Mouse (Mus musculus) CH12.LX (cell line): Measurements from ENCODE around the gene Gimap3. TPM values are rescaled to one million over a fixed set of nuclear protein-coding genes. Genes with fewer than 3 reads are reported as not detected.

Experiments used
- DNase-seq: peaks from one replicate; pipeline ENCODE4 v3.0.0-alpha.2; 2013; ENCODE audit errors: extremely low read depth
- H3K27ac ChIP-seq: 2 replicates; pipeline ENCODE4 v1.5.1; 2012; ENCODE audit warnings: low read depth, mild to moderate bottlenecking, control low read depth, moderate library complexity; ENCODE audit not compliant: insufficient read depth
- H3K27me3 ChIP-seq: replicated peaks from 2 replicates; pipeline ENCODE3; 2012; ENCODE audit warnings: inconsistent platforms
- H3K36me3 ChIP-seq, 2 experiments: replicated peaks in 1 of 2; 2 replicates each; pipeline versions ENCODE3 to v1.6.1; 2012; ENCODE audit warnings: inconsistent platforms in 1 of 2, low read length in 1 of 2, mild to moderate bottlenecking in 1 of 2, mixed read lengths in 1 of 2, moderate library complexity in 1 of 2; ENCODE audit not compliant: control insufficient read depth in 1 of 2, insufficient read depth in 1 of 2
- H3K4me1 ChIP-seq, 2 experiments: 2 replicates each; pipeline ENCODE4 v1.6.1; 2012; ENCODE audit warnings: inconsistent platforms in 1 of 2, moderate library complexity in 1 of 2; ENCODE audit not compliant: insufficient read depth in 2 of 2, control insufficient read depth in 1 of 2
- H3K4me2 ChIP-seq: 2 replicates; pipeline ENCODE4 v1.6.1; 2012; ENCODE audit warnings: low read depth, mild to moderate bottlenecking, control low read depth; ENCODE audit not compliant: poor library complexity, insufficient read depth, severe bottlenecking
- H3K4me3 ChIP-seq, 3 experiments: fragments of 150-350 bp in 1 of 3; sonication (generic) in 1 of 3; replicated peaks in 1 of 3; 2 replicates each; pipeline versions ENCODE3 to v1.5.1; 2011 to 2012; ENCODE audit warnings: low read depth in 2 of 3, low read length in 2 of 3, mild to moderate bottlenecking in 2 of 3, moderate library complexity in 2 of 3, control low read depth in 1 of 3, improper control_type of control experiment in 1 of 3, inconsistent platforms in 1 of 3, mixed read lengths in 1 of 3; ENCODE audit not compliant: poor library complexity in 1 of 3
- H3K79me2 ChIP-seq: replicated peaks from 2 replicates; pipeline ENCODE4 v1.6.1; 2012; ENCODE audit warnings: mild to moderate bottlenecking, moderate library complexity; ENCODE audit not compliant: control insufficient read depth, poor library complexity, insufficient read depth, severe bottlenecking; ENCODE audit errors: extremely low read depth
- H3K9ac ChIP-seq: 2 replicates; pipeline ENCODE4 v1.6.1; 2012; ENCODE audit warnings: low read depth, mild to moderate bottlenecking, control low read depth, moderate library complexity; ENCODE audit not compliant: insufficient read depth
- H3K9me3 ChIP-seq: replicated peaks from 2 replicates; pipeline ENCODE3; 2012; ENCODE audit warnings: low read length, inconsistent platforms, mixed read lengths
- BHLHE40 ChIP-seq: IDR thresholded peaks from 2 replicates; pipeline ENCODE4 v1.6.1; 2011; ENCODE audit warnings: mild to moderate bottlenecking, low read depth, low read length, improper control_type of control experiment
- CTCF ChIP-seq, 2 experiments: IDR thresholded peaks in 1 of 2; conservative IDR thresholded peaks in 1 of 2; 2 replicates each; pipeline ENCODE4 v1.5.1; 2011 to 2012; ENCODE audit warnings: low read depth in 2 of 2, low read length in 2 of 2, improper control_type of control experiment in 1 of 2, inconsistent platforms in 1 of 2, mild to moderate bottlenecking in 1 of 2, moderate library complexity in 1 of 2
- EP300 ChIP-seq: IDR thresholded peaks from 2 replicates; pipeline ENCODE4 v1.6.1; 2011; ENCODE audit warnings: low read length, improper control_type of control experiment
- IRF4 ChIP-seq: IDR thresholded peaks from 2 replicates; pipeline ENCODE4 v1.6.1; 2014; ENCODE audit warnings: low read depth, mild to moderate bottlenecking, inconsistent platforms, low read length, improper control_type of control experiment
- JUND ChIP-seq: conservative IDR thresholded peaks from 2 replicates; pipeline ENCODE4 v1.6.1; 2011; ENCODE audit warnings: low read depth, low read length, improper control_type of control experiment
- KAT2A ChIP-seq: IDR thresholded peaks from 2 replicates; pipeline ENCODE4 v1.6.1; 2012; ENCODE audit warnings: low read length, improper control_type of control experiment, inconsistent platforms; ENCODE audit not compliant: insufficient replicate concordance
- MAX ChIP-seq: IDR thresholded peaks from 2 replicates; pipeline ENCODE4 v1.6.1; 2011; ENCODE audit warnings: low read length, improper control_type of control experiment
- MEF2A ChIP-seq: IDR thresholded peaks from 2 replicates; pipeline ENCODE4 v1.6.1; 2014; ENCODE audit warnings: low read depth, mild to moderate bottlenecking, inconsistent platforms, low read length, improper control_type of control experiment, borderline replicate concordance
- MXI1 ChIP-seq: IDR thresholded peaks from 2 replicates; pipeline ENCODE4 v1.6.1; 2011; ENCODE audit warnings: mild to moderate bottlenecking, low read depth, low read length, improper control_type of control experiment
- MYC ChIP-seq: IDR thresholded peaks from 2 replicates; pipeline ENCODE4 v1.6.1; 2011; ENCODE audit warnings: low read depth, mild to moderate bottlenecking, improper control_type of control experiment, low read length
- POLR2A ChIP-seq: IDR thresholded peaks from 2 replicates; pipeline ENCODE4 v1.6.1; 2011; ENCODE audit warnings: low read depth, mild to moderate bottlenecking, improper control_type of control experiment, low read length
- RCOR1 ChIP-seq: conservative IDR thresholded peaks from 2 replicates; pipeline ENCODE4 v1.6.1; 2012; ENCODE audit warnings: low read depth, mild to moderate bottlenecking, inconsistent platforms, low read length, improper control_type of control experiment
- SIN3A ChIP-seq: IDR thresholded peaks from 2 replicates; pipeline ENCODE4 v1.6.1; 2012; ENCODE audit warnings: low read length, improper control_type of control experiment, inconsistent platforms
- TCF12 ChIP-seq: IDR thresholded peaks from 2 replicates; pipeline ENCODE4 v1.6.1; 2014; ENCODE audit warnings: low read depth, mild to moderate bottlenecking, inconsistent platforms, low read length, improper control_type of control experiment
- USF2 ChIP-seq: conservative IDR thresholded peaks from 2 replicates; pipeline ENCODE4 v1.6.1; 2011; ENCODE audit warnings: low read depth, low read length, improper control_type of control experiment
- dilution Hi-C: fragments of 300-500 bp; cut with MboI; formaldehyde crosslinking; loops from 2 replicates; pipeline ENCODE4 v1.14.3; 2020; ENCODE audit warnings: low sequenced_read_pairs; ENCODE audit not compliant: extremely low pct_unique_long_range_greater_than_20kb, extremely low pct_ligation_motif_present
- in situ Hi-C: fragments of 300-500 bp; cut with MboI; formaldehyde crosslinking; loops from 3 replicates; pipeline ENCODE4 v1.14.3; 2019; ENCODE audit warnings: low sequenced_read_pairs, low pct_ligation_motif_present, low pct_unique_long_range_greater_than_20kb, mixed read lengths
- polyA plus RNA-seq: library from polyadenylated mRNA; unstranded; fragments of >175 nt; gene quantifications from 2 replicates; pipeline ENCODE4 v1.2.1, GENCODE M21; 2012; ENCODE audit warnings: low read depth; ENCODE audit not compliant: insufficient read length
- total RNA-seq, 2 experiments: library from RNA; depleted of rRNA; stranded (reverse); fragments of 300-350 nt in 1 of 2; fragments of >200 nt in 1 of 2; gene quantifications; 2 replicates each; pipeline ENCODE4 v1.2.3; 2012 to 2014

Gimap3 gene
- total and polyA plus RNA-seq, 3 experiments: 10.8 to 28.2 (median 17.7) TPM

GRCm38 (mm10) chr6:48804346-48804745 is 33.7 kb upstream of the Gimap3 start:
- TF ChIP-seq USF2: no peak
- peaks cover 0 to 12% of the 10 kb centered on the region in 2 experiments; a peak in 1 of 4 replicates for H3K4me1 ChIP-seq
- no peak overlapping the region for H3K9ac ChIP-seq
- H3K27me3 ChIP-seq: no peaks in the 10 kb centered on the region
- DNase-seq: no peak
- no peak overlapping the region for H3K4me2 ChIP-seq
- in situ Hi-C loops (no loop called here), dilution Hi-C loops (no loop called here)
- no peaks in the 10 kb centered on the region for H3K79me2 ChIP-seq
- no peak overlapping the region for H3K27ac ChIP-seq
- H3K4me3 ChIP-seq: no peak overlapping the region
- peaks cover 7% of the 10 kb centered on the region for H3K9me3 ChIP-seq
- H3K36me3 ChIP-seq: no peaks in the 10 kb centered on the region

DNA sequence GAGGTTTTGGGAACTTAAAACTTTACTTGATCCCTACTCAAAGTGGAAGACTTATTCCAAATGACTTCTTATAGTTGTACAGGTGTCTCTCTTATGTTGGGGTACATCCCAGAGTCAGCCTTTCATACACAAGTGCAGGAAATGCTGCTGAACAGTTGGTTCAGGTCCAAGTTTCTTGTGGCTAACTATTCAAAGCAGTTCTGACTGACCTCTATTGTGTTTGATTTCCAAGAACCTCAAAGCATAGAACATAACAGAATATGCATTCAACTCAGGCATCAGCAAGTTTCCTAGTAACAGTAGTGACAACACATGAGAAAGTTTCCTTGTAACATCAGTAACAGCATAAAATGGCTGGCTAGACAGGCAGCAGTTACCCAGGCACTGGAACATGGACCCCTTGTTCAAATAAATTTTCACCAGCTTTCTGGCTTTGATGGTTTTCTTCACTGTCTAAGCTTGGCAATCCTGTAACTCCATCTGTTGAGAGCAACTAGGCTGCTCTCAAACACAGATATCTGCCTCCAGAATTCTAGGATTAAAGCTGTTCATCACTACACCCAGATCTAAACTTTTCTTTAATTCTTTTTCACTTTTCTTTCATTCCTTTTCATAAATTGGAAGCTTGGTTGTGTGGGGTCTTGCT is 32.9 kb upstream of the Gimap3 start:
- H3K27ac ChIP-seq: no peak overlapping the region
- TF ChIP-seq IRF4: no peak
- no peak for TF ChIP-seq TCF12
- TF ChIP-seq MXI1: no peak
- no peak for TF ChIP-seq POLR2A
- TF ChIP-seq KAT2A: no peak
- TF ChIP-seq CTCF (conservative IDR thresholded peaks at IDR 0.05 in 1 of 2, IDR thresholded peaks at IDR 0.05 in 1 of 2; ENCODE audit: low read depth in 2 of 2, low read length in 2 of 2): no peak
- TF ChIP-seq SIN3A: no peak
- TF ChIP-seq RCOR1: no peak
- TF ChIP-seq JUND: no peak
- H3K36me3 ChIP-seq: no peaks in the 10 kb centered on the region
- in situ Hi-C loops (no loop called here), dilution Hi-C loops (no loop called here)
- peaks cover 7% of the 10 kb centered on the region for H3K9me3 ChIP-seq
- H3K79me2 ChIP-seq: no peaks in the 10 kb centered on the region
- no peak overlapping the region for H3K4me3 ChIP-seq
- no peaks in the 10 kb centered on the region for H3K27me3 ChIP-seq
- no peak overlapping the region for H3K9ac ChIP-seq
- no peak overlapping the region for H3K4me2 ChIP-seq
- DNase-seq: no peak
- H3K4me1 ChIP-seq: peaks cover 0 to 12% of the 10 kb centered on the region in 2 experiments; a peak in 1 of 4 replicates

DNA sequence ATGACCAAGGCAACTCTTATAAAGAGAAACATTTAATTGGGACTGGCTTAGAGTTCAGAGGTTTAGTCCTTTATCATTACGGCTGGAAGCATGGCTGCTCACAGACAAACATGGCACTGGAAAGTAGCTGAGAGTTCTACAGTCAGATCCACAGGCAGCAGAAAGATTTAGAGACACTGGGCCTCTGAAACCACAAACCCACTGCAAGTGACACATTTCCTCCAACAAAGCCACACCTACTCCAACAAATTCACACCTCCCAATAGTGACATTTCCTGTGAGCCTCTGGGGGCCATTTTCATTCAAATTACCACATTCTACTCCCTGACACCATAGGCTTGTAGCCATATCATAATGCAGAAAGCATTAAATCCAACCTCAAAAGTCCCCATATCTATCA is 31.2 kb upstream of the Gimap3 start:
- Histone ChIP-seq H3K79me2 (no peaks in the 10 kb centered on the region), H3K4me2 (0 out of 2 replicates have a peak overlapping the region, but pooled peaks have one; percentile 36), H3K27me3 (no peaks in the 10 kb centered on the region), H3K4me3 (no peak overlapping the region), H3K27ac (no peak overlapping the region), H3K4me1 (peaks cover 0 to 12% of the 10 kb centered on the region in 2 experiments; a peak in 1 of 4 replicates), H3K9ac (no peak overlapping the region), H3K9me3 (peaks cover 7% of the 10 kb centered on the region), H3K36me3 (no peaks in the 10 kb centered on the region)
- TF ChIP-seq MAX: 0 out of 2 replicates have a peak, but pooled peaks have one; percentile 38
- peak; percentile 36; the same call in 1 of the 2 replicates for TF ChIP-seq SIN3A
- peak; percentile 55 for TF ChIP-seq EP300
- TF ChIP-seq JUND: no peak
- TF ChIP-seq MYC: 0 out of 2 replicates have a peak, but pooled peaks have one; percentile 48
- TF ChIP-seq BHLHE40: 0 out of 2 replicates have a peak, but pooled peaks have one; percentile 25
- TF ChIP-seq MEF2A: no peak
- in situ Hi-C loops: no loop called here
- DNase-seq: peak; percentile 83
- dilution Hi-C loops: no loop called here
